Mouse (Mus musculus) stomach, postnatal 0 days (tissue): ENCODE results near the gene Krtap19-1. TPM values are rescaled to one million over a fixed set of nuclear protein-coding genes. Genes with fewer than 3 reads are reported as not detected.

Experiments used
- ATAC-seq: fragments of 200-750 bp; cut with Nextera tagmentation; 2 replicates; pipeline ENCODE4 v1.8.0; 2017; ENCODE audit not compliant: low FRiP score, low TSS enrichment
- DNase-seq: peaks from one replicate; pipeline ENCODE4 v3.0.0-alpha.2; 2016; ENCODE audit warnings: low spot score
- H3K27ac ChIP-seq: fragments of 300-500 bp; sonication (generic); replicated peaks from 2 replicates; pipeline ENCODE4 v1.5.1; 2014; ENCODE audit warnings: mild to moderate bottlenecking, control low read depth
- H3K27me3 ChIP-seq: fragments of 300-500 bp; sonication (generic); 2 replicates; pipeline ENCODE4 v1.6.1; 2014; ENCODE audit warnings: low read length; ENCODE audit not compliant: control insufficient read depth, insufficient read depth
- H3K36me3 ChIP-seq: fragments of 300-500 bp; sonication (generic); 2 replicates; pipeline ENCODE4 v1.6.1; 2014; ENCODE audit warnings: low read length, mixed read lengths; ENCODE audit not compliant: control insufficient read depth, insufficient read depth
- H3K4me1 ChIP-seq: fragments of 300-500 bp; sonication (generic); replicated peaks from 2 replicates; pipeline ENCODE4 v1.6.1; 2014; ENCODE audit warnings: antibody characterized with exemption; ENCODE audit not compliant: control insufficient read depth, insufficient read depth
- H3K4me2 ChIP-seq: fragments of 300-500 bp; sonication (generic); replicated peaks from 2 replicates; pipeline ENCODE4 v1.6.1; 2014; ENCODE audit warnings: low read depth, mild to moderate bottlenecking, control low read depth, moderate library complexity
- H3K4me3 ChIP-seq: fragments of 300-500 bp; sonication (generic); 2 replicates; pipeline ENCODE4 v1.5.1; 2014; ENCODE audit warnings: low read depth, low read length, control low read depth
- H3K9ac ChIP-seq: fragments of 300-500 bp; sonication (generic); 2 replicates; pipeline ENCODE4 v1.6.1; 2014; ENCODE audit warnings: mild to moderate bottlenecking, low read length, control low read depth, mixed read lengths
- H3K9me3 ChIP-seq: fragments of 300-500 bp; sonication (generic); 2 replicates; pipeline ENCODE4 v1.6.1; 2016; ENCODE audit warnings: low read length; ENCODE audit not compliant: control insufficient read depth
- CTCF ChIP-seq: IDR thresholded peaks from 2 replicates; pipeline ENCODE4 v1.5.1; 2016; ENCODE audit warnings: antibody characterized with exemption, low read depth, mild to moderate bottlenecking, moderate library complexity
- EP300 ChIP-seq: optimal IDR thresholded peaks from 2 replicates; pipeline ENCODE3; 2016; ENCODE audit warnings: antibody characterized with exemption
- WGBS: fragments of 180-500 bp; shearing (Covaris S2); extraction: QIAGEN DNeasy Blood & Tissue Kit; methylation state at CpG from one replicate; pipeline ENCODE4 v1.1.7; 2014; 5-methylcytosine and 5-hydroxymethylcytosine counted together
- polyA plus RNA-seq: library from polyadenylated mRNA; unstranded; fragments of >200 nt; fragmentation: Nextera tagmentation; extraction: Ambion mirVana; gene quantifications from 2 replicates; pipeline ENCODE4 v1.2.1, GENCODE M21; 2015

Gene Krtap19-1
- polyA plus RNA-seq, 1 experiment from 2014 or later: not detected

DNA sequence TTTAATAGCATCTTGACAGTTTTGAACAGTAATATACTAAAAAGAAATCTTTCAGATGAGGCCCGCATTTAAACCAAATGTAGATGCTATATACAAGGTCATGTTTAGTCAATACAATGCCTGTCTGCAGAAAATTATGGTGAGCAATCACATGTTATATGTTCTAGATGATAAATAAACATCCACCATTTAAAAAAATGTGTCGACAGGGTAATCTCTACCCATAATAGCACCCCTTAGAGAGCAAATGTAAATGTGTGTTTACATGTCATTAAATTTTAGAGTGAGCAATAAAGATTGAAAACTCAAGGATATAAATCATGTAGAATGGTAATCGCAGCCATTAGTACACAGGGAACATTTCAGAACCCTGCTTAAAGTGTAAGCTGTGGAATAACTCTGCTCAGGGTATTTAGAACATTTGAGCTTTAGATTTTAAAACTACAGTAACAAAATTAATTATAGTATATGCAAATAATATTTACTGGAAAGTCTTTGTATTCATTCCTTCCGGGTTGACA lies 4.3 kb downstream of the Krtap19-1 start:
- Histone ChIP-seq H3K9me3 (no peaks in the 10 kb centered on the region), H3K27ac (no peak overlapping the region), H3K9ac (no peak overlapping the region), H3K4me2 (no peak overlapping the region), H3K4me3 (no peak overlapping the region), H3K36me3 (no peaks in the 10 kb centered on the region), H3K27me3 (no peaks in the 10 kb centered on the region), H3K4me1 (no peaks in the 10 kb centered on the region)
- TF ChIP-seq CTCF (no peak), EP300 (no peak)
- no peak for DNase-seq
- ATAC-seq: no peak
- 82% methylated on average over 4 of the region's 4 CpGs for WGBS

DNA sequence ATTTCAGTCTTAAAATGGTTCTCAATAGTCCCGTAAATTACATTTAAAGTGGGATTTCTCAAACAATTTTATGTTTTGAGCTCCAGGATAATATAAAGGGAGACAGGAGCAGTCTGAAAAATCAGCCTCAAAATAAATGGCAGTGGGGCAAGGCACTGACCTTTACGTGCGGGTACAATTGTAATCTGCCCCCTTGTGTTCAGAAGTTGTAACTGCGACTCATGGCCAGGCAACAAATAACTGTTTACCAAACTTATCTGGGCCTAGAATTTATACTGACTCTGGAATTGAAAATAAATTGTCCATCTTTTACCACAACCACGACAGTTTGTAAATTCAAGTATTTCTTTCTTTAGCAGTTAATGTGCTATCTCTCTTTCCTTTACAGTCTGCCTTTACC lies 17.8 kb downstream of the Krtap19-1 start:
- Histone ChIP-seq H3K36me3 (no peaks in the 10 kb centered on the region), H3K4me3 (no peak overlapping the region), H3K4me2 (no peak overlapping the region), H3K9me3 (no peaks in the 10 kb centered on the region), H3K9ac (no peak overlapping the region), H3K4me1 (no peaks in the 10 kb centered on the region), H3K27me3 (no peaks in the 10 kb centered on the region), H3K27ac (no peak overlapping the region)
- 17% methylated on average over 5 of the region's 5 CpGs for WGBS
- TF ChIP-seq EP300: no peak
- TF ChIP-seq CTCF: peak; percentile 75
- DNase-seq: no peak
- no peak for ATAC-seq

DNA sequence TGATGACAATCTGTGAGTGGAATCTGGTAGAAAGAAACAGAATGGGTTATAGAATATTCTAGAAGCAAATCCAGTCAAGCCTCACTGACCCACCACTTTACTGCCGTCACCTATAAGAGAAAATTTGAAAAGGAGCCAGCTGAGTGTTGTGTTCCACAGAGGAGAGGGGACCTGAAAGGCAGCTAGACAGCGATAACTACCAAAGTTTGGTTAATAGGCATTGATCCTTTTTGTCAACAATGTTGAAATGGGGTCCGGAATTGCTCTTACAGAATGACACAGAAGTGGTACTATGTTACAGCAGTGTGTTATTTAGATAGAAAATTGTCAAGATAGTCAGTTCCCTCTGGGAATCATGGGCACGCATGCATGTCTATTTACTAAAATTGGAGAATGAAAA lies 20.7 kb downstream of the Krtap19-1 start:
- no peak overlapping the region for H3K27ac ChIP-seq
- no peaks in the 10 kb centered on the region for H3K27me3 ChIP-seq
- WGBS: 69% methylated on average over 4 of the region's 4 CpGs
- no peaks in the 10 kb centered on the region for H3K9me3 ChIP-seq
- TF ChIP-seq EP300 (no peak), CTCF (no peak)
- H3K4me1 ChIP-seq: no peaks in the 10 kb centered on the region
- H3K9ac ChIP-seq: no peak overlapping the region
- no peak overlapping the region for H3K4me2 ChIP-seq
- no peak for DNase-seq
- no peak for ATAC-seq
- H3K36me3 ChIP-seq: no peaks in the 10 kb centered on the region
- no peak overlapping the region for H3K4me3 ChIP-seq

DNA sequence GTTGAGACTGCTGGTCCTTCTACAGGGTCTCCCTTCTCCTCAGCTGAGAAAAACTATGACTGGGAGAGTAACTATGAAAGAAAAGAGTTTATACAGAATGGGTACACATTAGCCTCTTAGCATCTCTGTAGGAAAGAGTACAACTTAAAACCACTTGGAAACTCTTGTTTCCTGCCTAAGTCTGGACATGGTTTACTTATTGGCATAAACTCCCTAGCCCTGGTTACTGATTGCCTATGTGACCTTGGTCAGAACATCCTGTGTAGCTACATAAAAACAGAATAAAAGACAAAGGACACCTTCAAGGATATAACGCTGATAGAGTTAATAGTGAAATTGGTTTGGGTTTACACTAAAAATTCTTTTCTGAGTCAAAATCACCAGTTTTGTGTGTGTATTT lies 21.8 kb downstream of the Krtap19-1 start:
- H3K9ac ChIP-seq: no peak overlapping the region
- H3K36me3 ChIP-seq: no peaks in the 10 kb centered on the region
- DNase-seq (no peak), ATAC-seq (no peak)
- TF ChIP-seq EP300 (no peak), CTCF (no peak)
- no peaks in the 10 kb centered on the region for H3K9me3 ChIP-seq
- H3K4me1 ChIP-seq: no peaks in the 10 kb centered on the region
- no peaks in the 10 kb centered on the region for H3K27me3 ChIP-seq
- 89% methylated on average over 1 of the region's 1 CpGs for WGBS
- no peak overlapping the region for H3K27ac ChIP-seq
- no peak overlapping the region for H3K4me3 ChIP-seq
- no peak overlapping the region for H3K4me2 ChIP-seq

DNA sequence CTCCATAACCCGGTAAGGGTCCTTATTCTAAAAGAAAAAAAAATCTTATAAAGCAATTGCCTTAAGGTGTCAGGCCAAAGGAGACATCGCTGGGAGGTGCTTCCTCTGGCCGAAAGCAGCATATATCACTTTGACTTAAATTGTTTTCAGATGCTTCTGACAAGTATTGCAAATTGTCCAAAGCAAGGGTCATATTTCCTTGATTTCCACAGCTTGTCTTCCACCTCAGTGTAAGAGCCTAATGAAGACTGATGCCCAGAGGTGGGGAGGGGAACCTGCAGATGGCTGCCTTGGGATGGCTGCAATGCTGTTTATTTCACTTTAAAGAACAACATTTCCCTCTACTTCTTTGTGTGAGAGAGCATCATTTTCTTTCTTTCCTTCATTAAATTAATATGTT lies 42.2 kb downstream of the Krtap19-1 start:
- Histone ChIP-seq H3K4me1 (no peaks in the 10 kb centered on the region), H3K9me3 (no peaks in the 10 kb centered on the region), H3K9ac (no peak overlapping the region), H3K27me3 (no peaks in the 10 kb centered on the region), H3K36me3 (no peaks in the 10 kb centered on the region), H3K27ac (no peak overlapping the region), H3K4me3 (no peak overlapping the region), H3K4me2 (no peak overlapping the region)
- DNase-seq: no peak
- no peak for ATAC-seq
- TF ChIP-seq EP300: no peak
- no peak for TF ChIP-seq CTCF
- WGBS: 58% methylated on average over 3 of the region's 3 CpGs

DNA sequence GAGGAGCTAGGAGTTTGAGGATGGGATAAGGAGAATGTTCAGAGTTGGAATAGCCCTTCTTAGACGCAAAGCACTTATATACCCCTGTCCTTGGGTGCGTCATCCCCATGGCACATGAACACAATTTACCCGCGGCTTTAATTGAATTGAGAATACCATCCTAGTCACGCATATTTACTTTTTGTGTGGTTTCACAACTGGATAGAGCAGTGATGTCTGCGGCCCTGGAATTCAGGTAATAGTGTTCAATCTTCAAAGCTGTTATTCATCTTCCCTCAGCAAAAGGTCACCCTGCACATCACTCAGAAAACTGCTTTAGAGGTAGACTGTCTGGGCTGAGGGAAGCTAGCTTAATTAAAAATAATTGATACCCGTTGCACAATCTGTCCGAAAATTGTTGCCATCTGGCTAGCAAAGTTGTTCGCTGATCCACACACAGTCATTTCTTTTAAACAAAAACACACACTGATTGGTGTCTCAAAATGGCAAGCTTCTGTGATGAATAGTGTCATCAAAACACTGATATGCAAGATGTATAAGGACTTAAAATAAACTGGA lies 43.0 kb downstream of the Krtap19-1 start, which contains the start of gene Krtap14:
Gene Krtap14 (minus strand): TSS at position 51 of the 558 bp plus-strand sequence.
- 84% methylated on average over 9 of the region's 9 CpGs for WGBS
- H3K9me3 ChIP-seq: no peaks in the 10 kb centered on the region
- H3K27me3 ChIP-seq: no peaks in the 10 kb centered on the region
- no peaks in the 10 kb centered on the region for H3K4me1 ChIP-seq
- no peak within 1 kb of the TSS for H3K4me3 ChIP-seq
- H3K9ac ChIP-seq: no peak within 1 kb of the TSS
- DNase-seq (no peak), ATAC-seq (no peak)
- no peaks in the 10 kb centered on the region for H3K36me3 ChIP-seq
- TF ChIP-seq CTCF (no peak), EP300 (no peak)
- H3K27ac ChIP-seq: no peak within 1 kb of the TSS
- no peak within 1 kb of the TSS for H3K4me2 ChIP-seq
